Mouse (Mus musculus): Measurements from ENCODE around the gene Gm21953. TPM values are rescaled to one million over a fixed set of nuclear protein-coding genes. Genes with fewer than 3 reads are reported as not detected.

Gm21953 gene
- polyA plus RNA-seq (2012; ENCODE audit: low replicate concordance) = 3.0 TPM in 1 of 2 replicates, not detected in the other

GRCm38 (mm10) chr4:42293967-42294366 is at the start of gene Gm21953:
Gene Gm21953 (plus strand): TSS chr4:42294267.

GRCm38 (mm10) chr4:42255467-42255866 is 38.6 kb upstream of the Gm21953 start, which contains the start of gene Ccl21b:
Gene Ccl21b (plus strand): TSS chr4:42255767.

GRCm38 (mm10) chr4:42318034-42318433 is 24.0 kb downstream of the Gm21953 start, which contains the start of gene Fam205a3:
Gene Fam205a3 (plus strand): TSS chr4:42318334.

Other genes starting within 250 kb of the Gm21953 start
- not detected in 2 replicates for gene Gm3893, start 203.1 kb upstream of the Gm21953 start, polyA plus RNA-seq (2012; ENCODE audit: low replicate concordance)
- gene Gm13304, start 179.4 kb upstream of the Gm21953 start, polyA plus RNA-seq (2012; ENCODE audit: low replicate concordance) = not detected in 2 replicates
- not detected in 2 replicates for gene Gm13306, start 140.8 kb upstream of the Gm21953 start, polyA plus RNA-seq (2012; ENCODE audit: low replicate concordance)
- not detected in 2 replicates for gene Gm13305, start 125.7 kb upstream of the Gm21953 start, polyA plus RNA-seq (2012; ENCODE audit: low replicate concordance)
- gene Gm10600, start 53.6 kb upstream of the Gm21953 start, polyA plus RNA-seq (2012; ENCODE audit: low replicate concordance) = not detected in 2 replicates
- gene Ccl21b, start 38.5 kb upstream of the Gm21953 start, polyA plus RNA-seq (2012; ENCODE audit: low replicate concordance) = not detected in 2 replicates
- not detected in 2 replicates for gene Fam205a3, start 24.1 kb downstream of the Gm21953 start, polyA plus RNA-seq (2012; ENCODE audit: low replicate concordance)
- 3.0 TPM in 1 of 2 replicates, not detected in the other for gene Gm21586, start 145.1 kb downstream of the Gm21953 start, polyA plus RNA-seq (2012; ENCODE audit: low replicate concordance)
- not detected in 2 replicates for gene Gm2163, start 172.5 kb downstream of the Gm21953 start, polyA plus RNA-seq (2012; ENCODE audit: low replicate concordance)
- gene Fam205a2, start 233.9 kb downstream of the Gm21953 start, polyA plus RNA-seq (2012; ENCODE audit: low replicate concordance) = not detected in 2 replicates

All from hematopoietic multipotent progenitor cell, adult 10-12 weeks (in vitro differentiated cells).